Mouse (Mus musculus) liver, embryonic 14.5 days (tissue): ENCODE data around the gene Fbxo48.

ENCODE experiments used
- CTCF ChIP-seq: IDR thresholded peaks from 2 replicates; pipeline ENCODE4 v1.5.1; 2016; ENCODE audit warnings: antibody characterized with exemption, low read depth, control low read depth
- EP300 ChIP-seq: IDR thresholded peaks from 2 replicates; pipeline ENCODE4 v1.6.1; 2016; ENCODE audit warnings: antibody characterized with exemption, low read depth

DNA sequence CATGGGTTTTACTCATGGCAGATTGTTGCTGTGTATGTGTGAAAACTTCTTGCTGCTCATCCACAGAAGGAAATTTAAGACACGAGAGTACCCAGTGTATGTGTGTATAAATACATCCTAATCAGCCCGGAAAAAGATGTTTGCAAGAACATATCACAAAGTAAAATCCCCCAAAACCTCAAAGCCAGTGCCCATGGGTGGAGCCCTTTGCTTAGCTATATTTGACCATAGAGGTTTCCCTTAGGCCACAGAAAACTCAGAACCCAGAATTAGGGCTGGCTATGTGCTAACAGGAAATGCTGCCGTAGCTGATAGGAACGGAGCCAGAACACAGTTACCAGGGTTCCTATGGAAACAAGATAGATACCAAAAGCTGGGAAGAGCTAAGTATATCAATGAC lies 25.8 kb downstream of the Fbxo48 start:
- no peak for TF ChIP-seq CTCF
- TF ChIP-seq EP300 = 0 out of 2 replicates have a peak, but pooled peaks have one; percentile 25
